In genomic region chr3:17848181-17848580, GRCm38 (mm10) we compare ENCODE assay signal across 9 mouse cellular contexts.
DNase-seq lines count a peak whose midpoint lies in the region; ATAC-seq and TF ChIP-seq lines count a peak whose summit lies in the region.
"Had no signal": no experiment of that assay in that cellular context is flagged by ENCODE, and none has a peak within 500 bp of the region (broad histone marks: within the 10 kb centered on the region; RNA-seq: fewer than 3 reads in every experiment).

No protein-coding gene starts in this region.

- H3K27me3 ChIP-seq in lung, embryonic 14.5 days (ENCODE audit: insufficient read depth, low read length): no peaks in the 10 kb centered on the region
- H3K27me3 ChIP-seq: hindbrain, embryonic 15.5 days had no signal

- no peak overlapping the region for H3K27ac ChIP-seq in lung, embryonic 14.5 days (ENCODE audit: low read depth)
- H3K27ac ChIP-seq: hindbrain, embryonic 15.5 days had no signal

- no peaks in the 10 kb centered on the region for H3K4me1 ChIP-seq in lung, embryonic 14.5 days (ENCODE audit: insufficient read depth)
- H3K4me1 ChIP-seq: hindbrain, embryonic 15.5 days had no signal

- no peak for ATAC-seq in lung, embryonic 14.5 days (ENCODE audit: insufficient read depth)

- DNase-seq in cerebellum, adult 18-20 months: peak; percentile 23 to 47
- DNase-seq in cerebellum, adult 8-10 months: no peak
- peak; percentile 58 for DNase-seq in lung, embryonic 14.5 days
- DNase-seq in lung, adult 18-20 months: no peak
- peak; percentile 24 for DNase-seq in c-Kit-positive CD71-positive TER-119-positive erythroid progenitor cells, embryonic 14.5 days (ENCODE audit: low spot score)
- DNase-seq in kidney, postnatal 4 days: peak; percentile 19 to 23
- DNase-seq in left cerebral cortex, adult 11 months (ENCODE audit: low spot score): no peak
- no peak for DNase-seq in ovary, adult 18-20 months (ENCODE audit: low spot score)

- no peak overlapping the region for H3K4me3 ChIP-seq in lung, embryonic 14.5 days (ENCODE audit: low read depth, low read length)
- H3K4me3 ChIP-seq: hindbrain, embryonic 15.5 days had no signal

- no peaks in the 10 kb centered on the region for H3K9me3 ChIP-seq in lung, embryonic 14.5 days (ENCODE audit: low read depth, low read length)
- H3K9me3 ChIP-seq: hindbrain, embryonic 15.5 days had no signal

- H3K9ac ChIP-seq in lung, embryonic 14.5 days: no peak overlapping the region
- H3K9ac ChIP-seq: hindbrain, embryonic 15.5 days had no signal

- TF ChIP-seq CTCF in lung, embryonic 14.5 days (IDR thresholded peaks at IDR 0.05; ENCODE audit: low read depth): peak; percentile 60

- no peak overlapping the region for H3K4me2 ChIP-seq in lung, embryonic 14.5 days
- H3K4me2 ChIP-seq: hindbrain, embryonic 15.5 days had no signal

- no peaks in the 10 kb centered on the region for H3K36me3 ChIP-seq in lung, embryonic 14.5 days (ENCODE audit: insufficient read depth)
- H3K36me3 ChIP-seq: hindbrain, embryonic 15.5 days had no signal

Comparison
In these comparisons a context has a peak if more than half of its experiments do, and no peak if none do; other contexts are left out.
1. DNase-seq: peak in cerebellum, adult 18-20 months (2 of 2), lung, embryonic 14.5 days (single experiment), c-Kit-positive CD71-positive TER-119-positive erythroid progenitor cells, embryonic 14.5 days (single experiment) and kidney, postnatal 4 days (2 of 2); none in cerebellum, adult 8-10 months (single experiment), lung, adult 18-20 months (0 of 2), left cerebral cortex, adult 11 months (single experiment) and ovary, adult 18-20 months (single experiment).